7 mouse cellular contexts compared by ENCODE assay signal in genomic region chr5:123523692-123524392, GRCm38 (mm10). TPM values are rescaled to one million over a fixed set of nuclear protein-coding genes. Genes with fewer than 3 reads are reported as not detected.
A peak's percentile ranks its signal among the peaks of the same experiment; 100 is the strongest.
DNase-seq lines count a peak whose midpoint lies in the region; ATAC-seq and TF ChIP-seq lines count a peak whose summit lies in the region.

Diablo (minus strand) TSS chr5:123524176.

- H3K36me3 ChIP-seq in embryonic facial prominence, embryonic 10.5 days (replicated peaks), result peaks cover 27% of the 10 kb centered on the region
- peaks cover 9% of the 10 kb centered on the region; the same call in 1 of the 2 replicates for H3K36me3 ChIP-seq in intestine, postnatal 0 days (ENCODE audit: control insufficient read depth, insufficient read depth)
- peaks cover 27% of the 10 kb centered on the region for H3K36me3 ChIP-seq in midbrain, embryonic 12.5 days
- H3K36me3 ChIP-seq in small intestine, adult 2 months (ENCODE audit: control insufficient read depth, insufficient read depth, low read length), result 0 out of 2 replicates have a peak, but pooled peaks cover 4% of the 10 kb centered on the region

- H3K9me3 ChIP-seq in embryonic facial prominence, embryonic 10.5 days, result no peaks in the 10 kb centered on the region
- H3K9me3 ChIP-seq in intestine, postnatal 0 days (ENCODE audit: control insufficient read depth), result no peaks in the 10 kb centered on the region
- no peaks in the 10 kb centered on the region for H3K9me3 ChIP-seq in midbrain, embryonic 12.5 days

- WGBS in embryonic facial prominence, embryonic 10.5 days, result under 1% methylated on average over 82 of the region's 82 CpGs
- under 1% methylated on average over 82 of the region's 82 CpGs for WGBS in intestine, postnatal 0 days
- under 1% methylated on average over 80 of the region's 82 CpGs for WGBS in midbrain, embryonic 12.5 days
- under 1% methylated on average over 82 of the region's 82 CpGs for WGBS in small intestine, adult 2 months

- H3K4me2 ChIP-seq in intestine, postnatal 0 days (replicated peaks; ENCODE audit: low read depth), result peak within 1 kb of the TSS; percentile 96
- H3K4me2 ChIP-seq in midbrain, embryonic 12.5 days (replicated peaks), result peak within 1 kb of the TSS; percentile 92

- intact Hi-C loops in left cerebral cortex, postnatal 4 days (cut with DNase I), result no loop called here

- peak; percentile 96 for TF ChIP-seq POLR2A in small intestine, adult 2 months (IDR thresholded peaks at IDR 0.05; ENCODE audit: low read depth, low read length)

- peak within 1 kb of the TSS; percentile 80 for H3K4me3 ChIP-seq in embryonic facial prominence, embryonic 10.5 days
- peak within 1 kb of the TSS; percentile 80 for H3K4me3 ChIP-seq in intestine, postnatal 0 days (ENCODE audit: low read depth, low read length)
- peak within 1 kb of the TSS; percentile 91 for H3K4me3 ChIP-seq in midbrain, embryonic 12.5 days
- peak within 1 kb of the TSS; percentile 97 for H3K4me3 ChIP-seq in small intestine, adult 2 months (ENCODE audit: low read depth, low read length)

- H3K9ac ChIP-seq in intestine, postnatal 0 days (ENCODE audit: low read depth, low read length), result peak within 1 kb of the TSS; percentile 66
- H3K9ac ChIP-seq in midbrain, embryonic 12.5 days (replicated peaks), result peak within 1 kb of the TSS; percentile 85

- peak; percentile 99 for DNase-seq in adrenal gland, postnatal 10 days
- DNase-seq in embryonic facial prominence, embryonic 10.5 days (ENCODE audit: low spot score), result peak; percentile 99
- peak; percentile 59 for DNase-seq in gonadal fat pad, adult 2 months (ENCODE audit: low read depth)
- peak; percentile 98 for DNase-seq in left cerebral cortex, postnatal 4 days

- ATAC-seq in intestine, postnatal 0 days, result peak; percentile 97
- ATAC-seq in midbrain, embryonic 12.5 days (ENCODE audit: low FRiP score, low read depth), result peak; percentile 98

- peaks cover 30% of the 10 kb centered on the region for H3K4me1 ChIP-seq in embryonic facial prominence, embryonic 10.5 days
- no peaks in the 10 kb centered on the region for H3K4me1 ChIP-seq in intestine, postnatal 0 days (replicated peaks; ENCODE audit: control insufficient read depth, insufficient read depth, low read length)
- peaks cover 31% of the 10 kb centered on the region for H3K4me1 ChIP-seq in midbrain, embryonic 12.5 days
- H3K4me1 ChIP-seq in small intestine, adult 2 months (ENCODE audit: control insufficient read depth, insufficient read depth, insufficient read length, low read length), result peaks cover 3% of the 10 kb centered on the region

- TF ChIP-seq CTCF in intestine, postnatal 0 days (IDR thresholded peaks at IDR 0.05; ENCODE audit: low read depth), result no peak
- no peak for TF ChIP-seq CTCF in small intestine, adult 2 months (IDR thresholded peaks at IDR 0.05; ENCODE audit: extremely low read depth, insufficient read length, insufficient replicate concordance, low read depth, low read length)

- H3K27me3 ChIP-seq in embryonic facial prominence, embryonic 10.5 days (replicated peaks; ENCODE audit: low read depth, poor library complexity, severe bottlenecking), result no peaks in the 10 kb centered on the region
- H3K27me3 ChIP-seq in intestine, postnatal 0 days (replicated peaks; ENCODE audit: control insufficient read depth, insufficient read depth, low read length), result no peaks in the 10 kb centered on the region
- H3K27me3 ChIP-seq in midbrain, embryonic 12.5 days, result peaks cover 6% of the 10 kb centered on the region; the same call in 1 of the 2 replicates
- H3K27me3 ChIP-seq in small intestine, adult 2 months (ENCODE audit: control insufficient read depth, insufficient read depth, low read length), result no peaks in the 10 kb centered on the region

- H3K27ac ChIP-seq in embryonic facial prominence, embryonic 10.5 days (replicated peaks), result peak within 1 kb of the TSS; percentile 84
- H3K27ac ChIP-seq in intestine, postnatal 0 days (ENCODE audit: low read depth, low read length), result no peak within 1 kb of the TSS
- peak within 1 kb of the TSS; percentile 57 for H3K27ac ChIP-seq in midbrain, embryonic 12.5 days (replicated peaks)
- no peak within 1 kb of the TSS for H3K27ac ChIP-seq in small intestine, adult 2 months (ENCODE audit: insufficient read depth, low read depth, low read length)

RNA-seq across cellular contexts. Expression of gene Diablo, which starts in this region (rescaled TPM):
- total RNA-seq in adrenal gland, postnatal 10 days (2021), result 10 to 100 TPM; 66.7 to 85.1 TPM
- 125 and 134 TPM in 2 replicates for polyA plus RNA-seq in embryonic facial prominence, embryonic 10.5 days (2016; fragmentation: Nextera tagmentation; extraction: Ambion mirVana)
- 51.5 and 65.9 TPM in 2 replicates for polyA plus RNA-seq in gonadal fat pad, adult 2 months (2012; rRNA removed)
- 52.9 and 57.0 TPM in 2 replicates for polyA plus RNA-seq in intestine, postnatal 0 days (2015; fragmentation: Nextera tagmentation; extraction: Ambion mirVana)
- total RNA-seq in left cerebral cortex, postnatal 4 days (2021), result 10 to 100 TPM; 42.1 to 47.8 TPM
- 135 and 145 TPM in 2 replicates for polyA plus RNA-seq in midbrain, embryonic 12.5 days (2016; fragmentation: Nextera tagmentation; extraction: Ambion mirVana)
- 16.8 and 25.6 TPM in 2 replicates for polyA plus RNA-seq in small intestine, adult 2 months (2012; rRNA removed)

Comparison
In these comparisons a context has a peak if more than half of its experiments do, and no peak if none do; other contexts are left out.
1. H3K27ac ChIP-seq: peak in embryonic facial prominence, embryonic 10.5 days (single experiment) and midbrain, embryonic 12.5 days (single experiment); none in intestine, postnatal 0 days (single experiment) and small intestine, adult 2 months (single experiment).
2. Peak in every context shown above with its lines, with median percentiles within 50 percentile points of each other: DNase-seq and H3K4me3 ChIP-seq.